Mouse (Mus musculus) E14TG2a.4 (cell line): ENCODE results near the gene Cuzd1.

Experiments used
- H3K27me3 ChIP-seq: 2 replicates; pipeline ENCODE4 v1.6.1; 2014; ENCODE audit warnings: low read length, control low read depth; ENCODE audit not compliant: insufficient read depth
- H3K36me3 ChIP-seq: 2 replicates; pipeline ENCODE4 v1.6.1; 2014; ENCODE audit warnings: low read length, control low read depth; ENCODE audit not compliant: insufficient read depth
- H3K4me1 ChIP-seq: replicated peaks from 2 replicates; pipeline ENCODE4 v1.6.1; 2014; ENCODE audit warnings: low read depth, low read length, control low read depth
- H3K4me3 ChIP-seq: replicated peaks from 2 replicates; pipeline ENCODE4 v1.5.1; 2014; ENCODE audit warnings: mild to moderate bottlenecking, low read length
- H3K9me3 ChIP-seq: 2 replicates; pipeline ENCODE4 v1.6.1; 2014; ENCODE audit warnings: low read length, control low read depth
- CTCF ChIP-seq: conservative IDR thresholded peaks from 2 replicates; pipeline ENCODE4 v1.5.1; 2014; ENCODE audit warnings: low read length
- NANOG ChIP-seq: IDR thresholded peaks from 2 replicates; pipeline ENCODE4 v1.6.1; 2014; ENCODE audit warnings: borderline replicate concordance, low read length, mixed read lengths
- POU5F1 ChIP-seq: IDR thresholded peaks from 2 replicates; pipeline ENCODE4 v1.6.1; 2014; ENCODE audit warnings: low read length, borderline replicate concordance

Cuzd1 gene

DNA sequence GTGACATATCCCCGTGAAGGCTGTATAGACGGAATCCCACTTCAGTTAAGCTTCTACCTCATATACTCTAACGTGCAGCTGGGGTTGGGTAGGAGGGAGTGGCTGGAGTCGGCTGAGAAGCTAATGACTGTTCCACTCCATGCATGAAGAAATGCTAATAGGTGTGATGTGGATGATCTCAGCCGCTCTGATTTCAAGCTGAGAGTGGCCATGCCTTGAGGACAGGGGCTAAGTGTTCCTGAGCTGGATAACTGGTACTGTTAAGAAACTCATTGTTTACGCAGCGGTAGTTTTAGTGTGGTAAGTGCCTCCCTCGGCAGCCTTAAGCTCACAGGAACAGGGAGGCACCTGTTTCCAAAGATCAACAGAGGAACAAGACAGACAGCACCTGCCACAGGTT, 18.8 kb downstream of the Cuzd1 start:
- no peaks in the 10 kb centered on the region for H3K36me3 ChIP-seq
- no peaks in the 10 kb centered on the region for H3K4me1 ChIP-seq
- H3K9me3 ChIP-seq: no peaks in the 10 kb centered on the region
- no peak for TF ChIP-seq POU5F1
- TF ChIP-seq CTCF: no peak
- TF ChIP-seq NANOG: no peak
- peaks cover 10% of the 10 kb centered on the region; the same call in 1 of the 2 replicates for H3K27me3 ChIP-seq
- H3K4me3 ChIP-seq: no peak overlapping the region

DNA sequence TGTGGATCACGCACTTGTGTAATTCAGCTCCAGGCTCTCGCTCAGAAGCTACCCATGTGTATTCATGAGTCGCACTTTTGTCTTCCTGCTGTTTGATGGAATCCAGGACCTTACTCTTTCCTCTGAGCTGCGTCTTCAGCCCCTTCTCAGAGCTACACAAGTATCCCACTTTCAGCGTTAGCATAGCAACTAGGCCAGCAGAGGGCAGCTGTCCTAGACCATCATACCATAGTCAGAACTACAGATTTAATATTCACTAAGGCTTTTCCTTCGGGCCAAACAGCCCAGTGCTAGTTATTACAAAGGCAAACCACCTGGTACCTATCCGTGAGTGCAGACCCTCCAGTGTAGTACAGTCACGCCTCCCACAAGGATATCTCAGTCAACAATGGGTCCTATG, 24.9 kb downstream of the Cuzd1 start:
- H3K9me3 ChIP-seq: no peaks in the 10 kb centered on the region
- H3K4me3 ChIP-seq: no peak overlapping the region
- H3K4me1 ChIP-seq: no peaks in the 10 kb centered on the region
- peaks cover 10% of the 10 kb centered on the region; the same call in 1 of the 2 replicates for H3K27me3 ChIP-seq
- no peaks in the 10 kb centered on the region for H3K36me3 ChIP-seq
- TF ChIP-seq NANOG: no peak
- no peak for TF ChIP-seq POU5F1
- TF ChIP-seq CTCF: 0 out of 2 replicates have a peak, but pooled peaks have one; percentile 8

- no peaks in the 10 kb centered on the region for H3K27me3 ChIP-seq
- H3K9me3 ChIP-seq: no peaks in the 10 kb centered on the region
- H3K36me3 ChIP-seq: no peaks in the 10 kb centered on the region
- H3K4me3 ChIP-seq: no peak overlapping the region
- no peak for TF ChIP-seq CTCF
- no peak for TF ChIP-seq NANOG
- TF ChIP-seq POU5F1: no peak
- H3K4me1 ChIP-seq: no peaks in the 10 kb centered on the region
These were observed 56.2 kb downstream of the Cuzd1 start for GRCm38 (mm10) chr7:131265851-131266250.

- H3K4me3 ChIP-seq: no peak overlapping the region
- no peaks in the 10 kb centered on the region for H3K9me3 ChIP-seq
- TF ChIP-seq NANOG: no peak
- TF ChIP-seq CTCF: no peak
- no peak for TF ChIP-seq POU5F1
- H3K27me3 ChIP-seq: no peaks in the 10 kb centered on the region
- H3K4me1 ChIP-seq: no peaks in the 10 kb centered on the region
- H3K36me3 ChIP-seq: no peaks in the 10 kb centered on the region
These were observed 57.8 kb downstream of the Cuzd1 start for GRCm38 (mm10) chr7:131264251-131264650.

DNA sequence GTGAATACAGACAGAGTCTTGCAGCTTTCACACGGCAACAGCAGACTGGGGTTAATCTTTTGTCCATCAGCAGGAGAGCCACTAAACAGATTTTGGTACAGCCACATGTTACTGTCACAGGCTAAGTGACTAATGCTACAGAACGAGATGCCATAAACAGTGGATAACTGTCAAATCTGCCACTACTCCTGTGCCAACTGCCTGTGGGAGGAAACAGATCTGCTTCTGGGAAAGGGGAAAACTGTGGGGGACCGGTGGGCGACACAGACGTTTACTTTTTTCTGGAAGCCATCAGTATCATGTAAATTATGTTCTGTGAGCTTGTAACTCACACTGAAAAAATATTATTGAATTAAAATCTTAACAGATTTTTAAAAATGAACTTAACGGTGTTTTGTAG, 61.1 kb downstream of the Cuzd1 start:
- H3K27me3 ChIP-seq: no peaks in the 10 kb centered on the region
- H3K4me3 ChIP-seq: no peak overlapping the region
- H3K4me1 ChIP-seq: no peaks in the 10 kb centered on the region
- TF ChIP-seq CTCF (no peak), NANOG (no peak), POU5F1 (no peak)
- no peaks in the 10 kb centered on the region for H3K36me3 ChIP-seq
- no peaks in the 10 kb centered on the region for H3K9me3 ChIP-seq
